Mouse (Mus musculus) forebrain, postnatal 0 days (tissue): Measurements from ENCODE around the gene Procr. TPM values are rescaled to one million over a fixed set of nuclear protein-coding genes. Genes with fewer than 3 reads are reported as not detected.

Experiments
- ATAC-seq: fragments of 200-750 bp; cut with Nextera tagmentation; 2 replicates; pipeline ENCODE4 v1.8.0; 2017; ENCODE audit warnings: mild to moderate bottlenecking, moderate library complexity
- DNase-seq: peaks from one replicate; pipeline ENCODE4 v3.0.0-alpha.2; 2015
- H3K27ac ChIP-seq: fragments of 300-500 bp; sonication (generic); 2 replicates; pipeline ENCODE4 v1.5.1; 2014; ENCODE audit warnings: low read depth, mild to moderate bottlenecking, antibody characterized with exemption, low read length, moderate library complexity, mixed read lengths
- H3K27me3 ChIP-seq: fragments of 300-500 bp; sonication (generic); 2 replicates; pipeline ENCODE4 v1.6.1; 2014; ENCODE audit warnings: mild to moderate bottlenecking, low read length, mixed read lengths; ENCODE audit not compliant: insufficient read depth
- H3K36me3 ChIP-seq: fragments of 300-500 bp; sonication (generic); 2 replicates; pipeline ENCODE4 v1.6.1; 2014; ENCODE audit warnings: mild to moderate bottlenecking, moderate library complexity; ENCODE audit not compliant: insufficient read depth
- H3K4me1 ChIP-seq: fragments of 300-500 bp; sonication (generic); 2 replicates; pipeline ENCODE4 v1.6.1; 2014; ENCODE audit warnings: antibody characterized with exemption; ENCODE audit not compliant: insufficient read depth
- H3K4me2 ChIP-seq: fragments of 300-500 bp; sonication (generic); 2 replicates; pipeline ENCODE4 v1.6.1; 2014; ENCODE audit warnings: low read depth, mild to moderate bottlenecking, moderate library complexity
- H3K4me3 ChIP-seq: fragments of 300-500 bp; sonication (generic); 2 replicates; pipeline ENCODE4 v1.5.1; 2014; ENCODE audit warnings: low read depth, low read length, mixed read lengths
- H3K9ac ChIP-seq: fragments of 300-500 bp; sonication (generic); 2 replicates; pipeline ENCODE4 v1.6.1; 2014; ENCODE audit warnings: mild to moderate bottlenecking
- H3K9me3 ChIP-seq: fragments of 300-500 bp; sonication (generic); 2 replicates; pipeline ENCODE4 v1.6.1; 2016; ENCODE audit warnings: low read length
- CTCF ChIP-seq: sonication (generic); IDR thresholded peaks from 2 replicates; pipeline ENCODE4 v1.5.1; 2016; ENCODE audit warnings: antibody characterized with exemption, control low read depth, low read depth
- WGBS: fragments of 180-500 bp; shearing (Covaris S2); extraction: QIAGEN DNeasy Blood & Tissue Kit; methylation state at CpG from one replicate; pipeline ENCODE4 v1.1.7; 2014; 5-methylcytosine and 5-hydroxymethylcytosine counted together
- polyA plus RNA-seq: library from polyadenylated mRNA; unstranded; fragments of >200 nt; fragmentation: Nextera tagmentation; extraction: Ambion mirVana; gene quantifications from 2 replicates; pipeline ENCODE4 v1.2.1, GENCODE M21; 2015
- total RNA-seq: library from RNA; depleted of rRNA; stranded (reverse); fragments of >200 nt; gene quantifications from 2 replicates; pipeline ENCODE4 v1.2.3, GENCODE M21; 2014; rRNA removed

The Procr gene
- total and polyA plus RNA-seq, 2 experiments from 2014 or later = 1.6 to 1.9 TPM

DNA sequence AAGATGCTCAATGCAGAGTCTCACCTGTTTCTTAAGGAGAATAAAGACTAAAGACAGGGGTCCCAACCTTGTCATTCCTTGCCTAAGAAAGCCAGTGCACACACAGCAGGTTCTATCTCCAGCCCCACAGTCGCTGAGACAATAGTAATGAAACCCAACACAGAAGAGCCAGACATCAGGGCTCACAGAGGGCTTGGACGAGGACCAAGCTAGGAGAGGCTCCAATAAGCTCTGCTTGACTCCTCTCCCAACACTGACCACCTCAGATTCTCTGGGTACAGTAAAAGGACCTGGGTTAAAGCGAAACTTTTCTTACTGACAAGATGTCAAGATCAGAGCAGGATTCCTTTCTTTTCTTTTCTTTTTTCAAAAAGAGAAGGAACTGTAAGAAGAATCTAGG, 47.7 kb downstream of the Procr start:
- ATAC-seq = no peak
- Histone ChIP-seq H3K9me3 (no peaks in the 10 kb centered on the region), H3K4me1 (no peaks in the 10 kb centered on the region), H3K27me3 (no peaks in the 10 kb centered on the region), H3K4me2 (no peak overlapping the region), H3K36me3 (peaks cover 50% of the 10 kb centered on the region), H3K27ac (no peak overlapping the region), H3K4me3 (no peak overlapping the region), H3K9ac (no peak overlapping the region)
- DNase-seq = no peak
- 58% methylated on average over 3 of the region's 3 CpGs for WGBS
- TF ChIP-seq CTCF = no peak

DNA sequence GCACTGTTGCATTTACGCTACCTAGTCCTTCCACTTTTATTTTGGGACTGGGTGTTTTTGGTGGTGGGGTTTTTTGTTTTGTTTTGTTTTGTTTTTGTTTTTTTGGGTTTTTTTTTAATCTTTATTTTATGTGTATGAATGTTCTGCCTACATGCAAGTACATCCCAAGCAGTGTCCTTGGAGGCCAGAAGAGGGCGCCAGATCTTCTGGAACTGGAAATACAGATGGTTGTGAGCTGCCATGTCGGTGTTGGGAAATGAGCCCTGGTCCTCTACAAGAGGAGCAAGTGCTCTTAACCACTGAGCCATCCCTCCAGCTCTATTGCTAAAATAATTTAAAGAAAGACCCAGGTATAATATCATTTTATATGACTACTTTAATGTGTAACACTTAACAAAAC, 51.8 kb downstream of the Procr start:
- H3K4me2 ChIP-seq = no peak overlapping the region
- H3K4me3 ChIP-seq = no peak overlapping the region
- H3K27me3 ChIP-seq = no peaks in the 10 kb centered on the region
- no peak overlapping the region for H3K9ac ChIP-seq
- peak; percentile 38 for TF ChIP-seq CTCF
- H3K36me3 ChIP-seq = peaks cover 47% of the 10 kb centered on the region
- WGBS = 57% methylated on average over 3 of the region's 3 CpGs
- ATAC-seq (no peak), DNase-seq (no peak)
- H3K9me3 ChIP-seq = no peaks in the 10 kb centered on the region
- H3K27ac ChIP-seq = no peak overlapping the region
- H3K4me1 ChIP-seq = no peaks in the 10 kb centered on the region

DNA sequence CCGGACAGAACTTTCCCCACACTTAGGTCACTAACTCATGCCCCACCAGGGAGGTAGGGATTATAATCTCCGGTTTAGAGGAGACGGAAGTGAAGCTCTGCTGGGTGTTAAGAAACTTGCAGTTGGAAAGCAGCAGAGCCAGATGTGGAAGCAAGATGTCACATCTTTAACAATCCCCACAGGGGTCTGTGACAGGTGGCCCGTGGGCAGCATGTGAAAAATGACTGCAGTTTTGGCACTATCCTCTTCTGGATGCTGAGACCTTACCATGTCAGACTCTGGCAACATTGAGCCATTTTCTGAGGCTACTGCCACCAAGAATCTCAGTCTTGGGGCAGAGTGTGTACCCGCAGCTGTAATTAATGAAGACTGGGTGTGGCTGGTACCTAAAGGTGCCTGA, 53.1 kb downstream of the Procr start:
- no peaks in the 10 kb centered on the region for H3K4me1 ChIP-seq
- no peak overlapping the region for H3K4me3 ChIP-seq
- H3K27me3 ChIP-seq = no peaks in the 10 kb centered on the region
- no peak for TF ChIP-seq CTCF
- no peak overlapping the region for H3K27ac ChIP-seq
- no peaks in the 10 kb centered on the region for H3K9me3 ChIP-seq
- H3K4me2 ChIP-seq = no peak overlapping the region
- no peak for DNase-seq
- no peak overlapping the region for H3K9ac ChIP-seq
- H3K36me3 ChIP-seq = peaks cover 40% of the 10 kb centered on the region
- WGBS = 72% methylated on average over 5 of the region's 5 CpGs
- ATAC-seq = no peak

Other genes with a start within 250 kb of the Procr start
- gene Acss2, start 233.2 kb upstream of the Procr start, total RNA-seq = 25.5 and 27.7 TPM in 2 replicates
- gene Acss2, start 233.2 kb upstream of the Procr start, polyA plus RNA-seq = 13.3 and 16.3 TPM in 2 replicates
- gene Ggt7, start 232.9 kb upstream of the Procr start, total RNA-seq = 131 and 137 TPM in 2 replicates
- 78.5 and 85.3 TPM in 2 replicates for gene Ggt7, start 232.9 kb upstream of the Procr start, polyA plus RNA-seq
- gene Gss, start 158.3 kb upstream of the Procr start, total RNA-seq = 10.0 and 11.9 TPM in 2 replicates
- gene Gss, start 158.3 kb upstream of the Procr start, polyA plus RNA-seq = 10.1 and 11.9 TPM in 2 replicates
- gene Myh7b, start 139.9 kb upstream of the Procr start, total RNA-seq = 0.29 and 1.0 TPM in 2 replicates
- 1.3 and 2.0 TPM in 2 replicates for gene Myh7b, start 139.9 kb upstream of the Procr start, polyA plus RNA-seq
- 110 and 131 TPM in 2 replicates for gene Trpc4ap, start 58.7 kb upstream of the Procr start, total RNA-seq
- gene Trpc4ap, start 58.7 kb upstream of the Procr start, polyA plus RNA-seq = 118 and 128 TPM in 2 replicates
- 35.9 and 41.9 TPM in 2 replicates for gene Edem2, start 21.6 kb upstream of the Procr start, total RNA-seq
- gene Edem2, start 21.6 kb upstream of the Procr start, polyA plus RNA-seq = 30.7 and 34.1 TPM in 2 replicates
- gene Gm17581, start 15.3 kb upstream of the Procr start, total RNA-seq = not detected in 2 replicates
- not detected in 2 replicates for gene Gm17581, start 15.3 kb upstream of the Procr start, polyA plus RNA-seq
- 124 and 128 TPM in 2 replicates for gene Mmp24, start 24.2 kb downstream of the Procr start, total RNA-seq
- gene Mmp24, start 24.2 kb downstream of the Procr start, polyA plus RNA-seq = 15.5 and 17.0 TPM in 2 replicates
- gene BC029722, start 68.3 kb downstream of the Procr start, total RNA-seq = 26.4 and 31.4 TPM in 2 replicates
- gene BC029722, start 68.3 kb downstream of the Procr start, polyA plus RNA-seq = 53.4 and 55.5 TPM in 2 replicates
- gene Eif6, start 75.8 kb downstream of the Procr start, total RNA-seq = 91.9 and 99.3 TPM in 2 replicates
- 145 and 171 TPM in 2 replicates for gene Eif6, start 75.8 kb downstream of the Procr start, polyA plus RNA-seq
- not detected in 2 replicates for gene Fam83c, start 83.7 kb downstream of the Procr start, total RNA-seq
- gene Fam83c, start 83.7 kb downstream of the Procr start, polyA plus RNA-seq = 0.06 and 0.12 TPM in 2 replicates
- 43.5 and 67.7 TPM in 2 replicates for gene Uqcc1, start 179.2 kb downstream of the Procr start, total RNA-seq
- gene Uqcc1, start 179.2 kb downstream of the Procr start, polyA plus RNA-seq = 55.9 and 63.0 TPM in 2 replicates
- gene Gm15557, start 189.6 kb downstream of the Procr start, total RNA-seq = not detected in 2 replicates
- not detected in 2 replicates for gene Gm15557, start 189.6 kb downstream of the Procr start, polyA plus RNA-seq
- 3.9 TPM in 2 replicates for gene Gdf5, start 194.2 kb downstream of the Procr start, total RNA-seq
- 3.7 and 3.8 TPM in 2 replicates for gene Gdf5, start 194.2 kb downstream of the Procr start, polyA plus RNA-seq
- 17.2 and 18.7 TPM in 2 replicates for gene Cep250, start 205.3 kb downstream of the Procr start, total RNA-seq
- 4.9 and 8.6 TPM in 2 replicates for gene Cep250, start 205.3 kb downstream of the Procr start, polyA plus RNA-seq